Mouse (Mus musculus): ENCODE data around the gene Xpnpep3. TPM values are rescaled to one million over a fixed set of nuclear protein-coding genes. Genes with fewer than 3 reads are reported as not detected.

The Xpnpep3 gene
- polyA plus RNA-seq, 1 experiment from 2014 or later = 7.8 TPM

GRCm38 (mm10) chr15:81448463-81448862, 48.5 kb downstream of the Xpnpep3 start:
- Histone ChIP-seq H3K9me3 (ENCODE audit: control insufficient read depth, low read depth, low read length) (no peaks in the 10 kb centered on the region), H3K27ac (ENCODE audit: low read length) (no peak overlapping the region), H3K4me2 (replicated peaks; ENCODE audit: low read depth, low read length) (no peak overlapping the region), H3K27me3 (ENCODE audit: control insufficient read depth, insufficient read depth, low read length) (no peaks in the 10 kb centered on the region), H3K4me1 (ENCODE audit: control insufficient read depth, insufficient read depth, low read length) (no peaks in the 10 kb centered on the region), H3K36me3 (ENCODE audit: control insufficient read depth, insufficient read depth, low read length) (peaks cover 13% of the 10 kb centered on the region), H3K4me3 (ENCODE audit: low read depth, low read length) (no peak overlapping the region), H3K9ac (replicated peaks; ENCODE audit: low read depth, low read length) (no peak overlapping the region)
- 43% methylated on average over 3 of the region's 3 CpGs for WGBS
- ATAC-seq (ENCODE audit: insufficient number of reproducible peaks, insufficient read depth, low FRiP score, low read depth) = peak; percentile 63; the same call in 1 of the 2 replicates

DNA sequence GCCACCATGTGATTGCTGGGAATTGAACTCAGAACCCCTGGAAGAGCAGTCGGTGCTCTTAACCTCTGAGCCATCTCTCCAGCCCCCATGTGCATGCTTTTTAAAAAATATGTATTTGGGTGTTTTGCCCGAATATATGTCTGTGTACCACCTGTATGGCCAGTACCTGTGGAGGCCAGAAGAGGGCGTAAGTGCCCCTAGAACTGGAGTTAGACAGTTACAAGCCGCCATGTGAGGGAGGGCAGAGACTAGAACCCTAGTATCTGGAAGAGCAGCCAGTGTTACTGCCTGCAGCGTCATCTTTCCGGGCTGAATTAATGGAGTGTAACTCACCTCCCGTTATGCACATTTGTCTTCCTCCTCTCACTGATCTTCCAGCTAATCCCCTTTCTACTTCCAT, 61.6 kb downstream of the Xpnpep3 start:
- H3K4me1 ChIP-seq (ENCODE audit: control insufficient read depth, insufficient read depth, low read length) = no peaks in the 10 kb centered on the region
- H3K36me3 ChIP-seq (ENCODE audit: control insufficient read depth, insufficient read depth, low read length) = peaks cover 7% of the 10 kb centered on the region; the same call in 1 of the 2 replicates
- H3K27ac ChIP-seq (ENCODE audit: low read length) = no peak overlapping the region
- WGBS = 78% methylated on average over 7 of the region's 7 CpGs
- no peaks in the 10 kb centered on the region for H3K27me3 ChIP-seq (ENCODE audit: control insufficient read depth, insufficient read depth, low read length)
- H3K9me3 ChIP-seq (ENCODE audit: control insufficient read depth, low read depth, low read length) = peaks cover 7% of the 10 kb centered on the region; the same call in 1 of the 2 replicates
- no peak overlapping the region for H3K4me3 ChIP-seq (ENCODE audit: low read depth, low read length)
- no peak overlapping the region for H3K9ac ChIP-seq (replicated peaks; ENCODE audit: low read depth, low read length)
- no peak for ATAC-seq (ENCODE audit: insufficient number of reproducible peaks, insufficient read depth, low FRiP score, low read depth)
- no peak overlapping the region for H3K4me2 ChIP-seq (replicated peaks; ENCODE audit: low read depth, low read length)

GRCm38 (mm10) chr15:81465016-81465660, 65.2 kb downstream of the Xpnpep3 start:
- peak overlapping the region; percentile 73; the same call in 1 of the 2 replicates for H3K27ac ChIP-seq (ENCODE audit: low read length)
- ATAC-seq (ENCODE audit: insufficient number of reproducible peaks, insufficient read depth, low FRiP score, low read depth) = no peak
- H3K4me2 ChIP-seq (replicated peaks; ENCODE audit: low read depth, low read length) = peak overlapping the region; percentile 42
- H3K27me3 ChIP-seq (ENCODE audit: control insufficient read depth, insufficient read depth, low read length) = no peaks in the 10 kb centered on the region
- 0 out of 2 replicates have a peak, but pooled peaks cover 6% of the 10 kb centered on the region for H3K4me1 ChIP-seq (ENCODE audit: control insufficient read depth, insufficient read depth, low read length)
- H3K9me3 ChIP-seq (ENCODE audit: control insufficient read depth, low read depth, low read length) = peaks cover 7% of the 10 kb centered on the region; the same call in 1 of the 2 replicates
- WGBS = 73% methylated on average over 12 of the region's 12 CpGs
- H3K36me3 ChIP-seq (ENCODE audit: control insufficient read depth, insufficient read depth, low read length) = peaks cover 14% of the 10 kb centered on the region; the same call in 1 of the 2 replicates
- H3K4me3 ChIP-seq (ENCODE audit: low read depth, low read length) = peak overlapping the region; percentile 58
- peak overlapping the region; percentile 67; the same call in 1 of the 2 replicates for H3K9ac ChIP-seq (replicated peaks; ENCODE audit: low read depth, low read length)

DNA sequence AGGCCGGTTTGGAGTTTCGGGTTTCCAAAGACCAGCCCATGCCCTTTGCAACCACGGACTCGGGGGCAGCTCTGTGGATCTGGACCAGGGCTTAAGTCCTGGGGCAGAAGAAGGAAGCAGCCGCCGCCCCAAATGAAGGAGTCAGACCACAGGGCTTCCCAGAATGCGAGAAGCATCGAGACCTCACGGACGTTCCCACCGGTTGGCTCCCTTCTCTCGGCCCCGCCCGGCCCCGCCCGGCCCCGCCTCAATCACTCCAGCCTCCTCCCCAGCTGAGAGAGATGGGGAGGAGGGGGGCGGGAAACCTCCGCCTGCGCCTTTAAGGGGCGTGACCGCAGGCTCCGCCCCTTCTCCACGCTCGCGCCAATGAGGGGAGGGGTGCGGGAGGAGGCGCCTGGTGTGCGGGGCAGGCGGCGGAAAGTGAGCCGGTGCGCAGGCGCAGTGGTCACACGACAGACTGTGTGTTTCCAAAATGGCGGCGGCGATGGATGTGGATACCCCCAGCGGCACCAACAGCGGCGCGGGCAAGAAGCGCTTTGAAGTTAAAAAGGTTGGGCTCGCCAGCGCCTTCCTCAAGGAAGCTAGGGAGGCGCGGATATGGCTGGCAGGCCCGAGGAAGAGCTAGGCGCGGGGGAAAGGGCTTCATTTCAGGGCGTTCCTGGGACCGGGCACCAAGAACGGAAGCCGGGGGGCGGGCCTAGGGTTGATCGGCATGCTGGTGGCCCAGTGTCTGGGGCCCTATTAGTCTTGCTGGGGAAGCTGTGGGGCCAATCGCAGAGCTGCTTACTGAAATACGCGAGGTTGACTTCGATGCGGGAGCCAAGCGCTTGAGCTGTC, 66.2 kb downstream of the Xpnpep3 start, which contains the start of gene Rbx1:
Gene Rbx1, plus strand, starts transcription at position 396 of the 837 bp plus-strand sequence.
- Histone ChIP-seq H3K4me3 (ENCODE audit: low read depth, low read length) (peak within 1 kb of the TSS; percentile 58), H3K36me3 (ENCODE audit: control insufficient read depth, insufficient read depth, low read length) (peaks cover 19% of the 10 kb centered on the region), H3K27me3 (ENCODE audit: control insufficient read depth, insufficient read depth, low read length) (no peaks in the 10 kb centered on the region), H3K9me3 (ENCODE audit: control insufficient read depth, low read depth, low read length) (peaks cover 7% of the 10 kb centered on the region; the same call in 1 of the 2 replicates), H3K9ac (replicated peaks; ENCODE audit: low read depth, low read length) (peak within 1 kb of the TSS; percentile 67), H3K27ac (ENCODE audit: low read length) (peak within 1 kb of the TSS; percentile 82), H3K4me1 (ENCODE audit: control insufficient read depth, insufficient read depth, low read length) (0 out of 2 replicates have a peak, but pooled peaks cover 6% of the 10 kb centered on the region), H3K4me2 (replicated peaks; ENCODE audit: low read depth, low read length) (peak within 1 kb of the TSS; percentile 52)
- WGBS = under 1% methylated on average over 62 of the region's 62 CpGs
- ATAC-seq (ENCODE audit: insufficient number of reproducible peaks, insufficient read depth, low FRiP score, low read depth) = peak; percentile 98

DNA sequence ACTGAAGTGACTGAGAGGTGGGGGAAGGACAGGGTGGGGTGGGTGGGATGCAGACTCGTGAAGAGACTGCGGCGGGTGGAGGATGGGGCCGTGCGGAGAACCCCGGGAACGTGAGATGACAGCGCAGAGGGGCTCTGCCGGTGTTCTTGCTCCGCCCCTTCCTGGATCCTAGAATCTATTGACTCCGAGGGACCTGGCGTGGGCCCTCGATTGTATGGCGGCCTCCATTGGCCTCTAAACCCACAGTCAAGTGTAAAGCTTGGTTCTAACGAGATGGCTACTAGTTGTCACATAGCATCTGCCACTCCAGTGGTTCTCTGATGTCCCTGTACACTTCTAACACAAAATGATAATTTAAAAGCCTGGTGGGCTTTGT, 66.8 kb downstream of the Xpnpep3 start:
- H3K4me2 ChIP-seq (replicated peaks; ENCODE audit: low read depth, low read length) = peak overlapping the region; percentile 52
- WGBS = under 1% methylated on average over 15 of the region's 15 CpGs
- H3K9ac ChIP-seq (replicated peaks; ENCODE audit: low read depth, low read length) = peak overlapping the region; percentile 67
- H3K4me3 ChIP-seq (ENCODE audit: low read depth, low read length) = peak overlapping the region; percentile 58
- H3K36me3 ChIP-seq (ENCODE audit: control insufficient read depth, insufficient read depth, low read length) = peaks cover 25% of the 10 kb centered on the region
- ATAC-seq (ENCODE audit: insufficient number of reproducible peaks, insufficient read depth, low FRiP score, low read depth) = no peak
- H3K27me3 ChIP-seq (ENCODE audit: control insufficient read depth, insufficient read depth, low read length) = no peaks in the 10 kb centered on the region
- H3K27ac ChIP-seq (ENCODE audit: low read length) = peak overlapping the region; percentile 82
- H3K9me3 ChIP-seq (ENCODE audit: control insufficient read depth, low read depth, low read length) = peaks cover 7% of the 10 kb centered on the region; the same call in 1 of the 2 replicates
- 0 out of 2 replicates have a peak, but pooled peaks cover 6% of the 10 kb centered on the region for H3K4me1 ChIP-seq (ENCODE audit: control insufficient read depth, insufficient read depth, low read length)

DNA sequence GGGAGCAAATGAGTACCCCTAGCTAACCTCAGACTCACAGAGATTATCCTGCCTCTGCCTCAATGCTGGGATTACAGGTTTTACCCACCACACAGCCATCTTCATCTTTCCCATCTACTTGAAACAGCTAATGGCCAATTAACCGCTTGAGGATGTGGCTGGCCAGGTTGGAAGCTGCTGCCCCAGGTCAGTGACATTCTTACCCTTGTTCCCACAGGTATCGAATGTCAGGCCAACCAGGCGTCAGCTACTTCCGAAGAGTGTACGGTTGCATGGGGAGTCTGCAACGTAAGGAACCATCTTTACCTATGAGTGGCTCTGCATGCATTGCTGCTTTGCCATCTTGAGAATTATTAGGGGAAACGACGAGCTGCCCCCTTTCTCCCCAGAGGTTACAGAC, 70.8 kb downstream of the Xpnpep3 start:
- Histone ChIP-seq H3K4me2 (replicated peaks; ENCODE audit: low read depth, low read length) (no peak overlapping the region), H3K4me3 (ENCODE audit: low read depth, low read length) (no peak overlapping the region), H3K27ac (ENCODE audit: low read length) (no peak overlapping the region), H3K4me1 (ENCODE audit: control insufficient read depth, insufficient read depth, low read length) (0 out of 2 replicates have a peak, but pooled peaks cover 6% of the 10 kb centered on the region), H3K27me3 (ENCODE audit: control insufficient read depth, insufficient read depth, low read length) (no peaks in the 10 kb centered on the region), H3K9ac (replicated peaks; ENCODE audit: low read depth, low read length) (no peak overlapping the region), H3K36me3 (ENCODE audit: control insufficient read depth, insufficient read depth, low read length) (peaks cover 56% of the 10 kb centered on the region), H3K9me3 (ENCODE audit: control insufficient read depth, low read depth, low read length) (no peaks in the 10 kb centered on the region)
- no peak for ATAC-seq (ENCODE audit: insufficient number of reproducible peaks, insufficient read depth, low FRiP score, low read depth)
- WGBS = 73% methylated on average over 8 of the region's 8 CpGs

DNA sequence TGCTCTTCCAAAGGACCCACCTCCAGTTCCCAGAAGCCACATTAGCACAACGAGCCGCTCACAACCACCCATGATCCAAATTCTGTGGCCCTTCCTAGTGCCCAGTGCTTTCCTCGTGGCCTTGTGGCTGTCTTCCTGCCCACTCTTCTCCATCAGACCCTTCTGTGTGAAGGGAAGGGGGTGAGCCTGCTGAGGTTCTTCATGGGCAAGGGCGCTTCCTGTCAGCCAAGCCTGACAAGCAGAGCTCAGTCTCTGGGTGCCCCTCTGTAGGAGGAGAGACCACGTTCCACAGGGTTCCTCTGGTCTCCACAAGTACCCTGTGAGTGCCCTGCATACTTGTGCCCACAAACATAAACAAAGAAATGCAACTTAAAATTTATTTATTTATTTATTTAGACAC, 72.3 kb downstream of the Xpnpep3 start:
- WGBS = 94% methylated on average over 5 of the region's 5 CpGs

GRCm38 (mm10) chr15:81475654-81476053, 75.7 kb downstream of the Xpnpep3 start:
- Histone ChIP-seq H3K4me2 (replicated peaks; ENCODE audit: low read depth, low read length) (no peak overlapping the region), H3K27me3 (ENCODE audit: control insufficient read depth, insufficient read depth, low read length) (no peaks in the 10 kb centered on the region), H3K9ac (replicated peaks; ENCODE audit: low read depth, low read length) (no peak overlapping the region), H3K4me1 (ENCODE audit: control insufficient read depth, insufficient read depth, low read length) (no peaks in the 10 kb centered on the region), H3K4me3 (ENCODE audit: low read depth, low read length) (no peak overlapping the region), H3K27ac (ENCODE audit: low read length) (no peak overlapping the region), H3K36me3 (ENCODE audit: control insufficient read depth, insufficient read depth, low read length) (peaks cover 41% of the 10 kb centered on the region), H3K9me3 (ENCODE audit: control insufficient read depth, low read depth, low read length) (no peaks in the 10 kb centered on the region)
- no peak for ATAC-seq (ENCODE audit: insufficient number of reproducible peaks, insufficient read depth, low FRiP score, low read depth)
- WGBS = 34% methylated on average over 3 of the region's 3 CpGs

More for the DNA sequence above, 72.3 kb downstream of the Xpnpep3 start:
- no peak overlapping the region for H3K27ac ChIP-seq (ENCODE audit: low read length)
- no peaks in the 10 kb centered on the region for H3K27me3 ChIP-seq (ENCODE audit: control insufficient read depth, insufficient read depth, low read length)
- H3K9me3 ChIP-seq (ENCODE audit: control insufficient read depth, low read depth, low read length) = no peaks in the 10 kb centered on the region
- no peak overlapping the region for H3K9ac ChIP-seq (replicated peaks; ENCODE audit: low read depth, low read length)
- ATAC-seq (ENCODE audit: insufficient number of reproducible peaks, insufficient read depth, low FRiP score, low read depth) = no peak
- H3K4me3 ChIP-seq (ENCODE audit: low read depth, low read length) = no peak overlapping the region
- H3K4me2 ChIP-seq (replicated peaks; ENCODE audit: low read depth, low read length) = no peak overlapping the region
- 0 out of 2 replicates have a peak, but pooled peaks cover 4% of the 10 kb centered on the region for H3K4me1 ChIP-seq (ENCODE audit: control insufficient read depth, insufficient read depth, low read length)
- H3K36me3 ChIP-seq (ENCODE audit: control insufficient read depth, insufficient read depth, low read length) = peaks cover 56% of the 10 kb centered on the region

Measured in stomach, embryonic 14.5 days (tissue).